Mouse (Mus musculus): Measurements from ENCODE around the gene Abhd17a. TPM values are rescaled to one million over a fixed set of nuclear protein-coding genes. Genes with fewer than 3 reads are reported as not detected.

Gene Abhd17a
- polyA plus RNA-seq, 1 experiment from 2014 or later: 50.8 TPM

DNA sequence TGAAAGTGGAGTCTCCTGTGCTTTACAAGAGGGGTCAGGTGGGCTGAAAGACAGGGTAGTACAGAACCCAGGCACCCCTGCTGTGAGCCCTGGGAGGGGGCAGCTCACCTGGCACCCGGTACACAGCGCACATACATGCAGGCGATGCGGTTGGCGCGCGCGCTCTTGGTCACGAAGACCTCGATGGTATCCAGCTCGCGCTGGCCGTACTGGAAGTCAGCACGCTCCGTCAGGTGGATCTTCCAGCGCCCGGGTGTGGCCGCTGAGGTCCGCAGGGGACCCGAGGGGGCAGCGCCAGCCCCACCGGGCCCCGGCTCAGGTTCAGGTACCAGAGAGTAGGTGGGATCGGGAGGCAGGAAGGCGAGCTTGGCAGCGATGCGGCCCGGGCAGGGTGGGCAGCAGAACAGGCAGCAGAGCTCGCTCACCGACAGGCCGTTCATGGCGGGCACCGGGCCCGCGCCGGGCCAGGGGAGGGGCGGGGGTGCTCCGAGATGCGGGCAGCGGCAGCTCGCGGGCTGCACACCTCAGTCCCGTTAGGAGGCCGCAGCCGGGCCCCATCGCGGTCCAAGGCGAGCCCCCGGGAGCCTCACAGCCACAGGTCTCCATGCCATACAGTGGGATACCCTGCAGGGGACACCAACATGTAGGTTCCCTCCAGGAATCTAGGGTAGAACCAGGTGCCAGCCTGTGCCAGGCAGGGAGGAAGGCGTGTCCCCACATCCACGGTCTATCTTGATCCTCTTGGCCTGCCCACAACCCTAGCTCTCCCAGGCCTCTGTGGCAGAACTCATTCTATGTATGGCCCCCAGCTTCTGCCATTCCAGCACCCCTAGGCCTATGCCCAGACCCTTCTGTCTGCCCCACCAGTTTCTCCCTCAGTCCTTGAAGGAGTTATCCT, 3.5 kb downstream of the Abhd17a start:
- Histone ChIP-seq H3K36me3 (replicated peaks) (peaks cover 42% of the 10 kb centered on the region), H3K27ac (replicated peaks) (0 out of 2 replicates have a peak overlapping the region, but pooled peaks have one; percentile 16), H3K27me3 (no peaks in the 10 kb centered on the region), H3K4me2 (no peak overlapping the region), H3K9ac (no peak overlapping the region; the same call in 1 of the 2 replicates), H3K4me3 (replicated peaks) (no peak overlapping the region), H3K4me1 (replicated peaks) (peaks cover 77% of the 10 kb centered on the region), H3K9me3 (replicated peaks) (no peaks in the 10 kb centered on the region)
- ATAC-seq (ENCODE audit: insufficient read depth): no peak
- 91% methylated on average over 47 of the region's 51 CpGs for WGBS (ENCODE audit: insufficient replicate concordance)

DNA sequence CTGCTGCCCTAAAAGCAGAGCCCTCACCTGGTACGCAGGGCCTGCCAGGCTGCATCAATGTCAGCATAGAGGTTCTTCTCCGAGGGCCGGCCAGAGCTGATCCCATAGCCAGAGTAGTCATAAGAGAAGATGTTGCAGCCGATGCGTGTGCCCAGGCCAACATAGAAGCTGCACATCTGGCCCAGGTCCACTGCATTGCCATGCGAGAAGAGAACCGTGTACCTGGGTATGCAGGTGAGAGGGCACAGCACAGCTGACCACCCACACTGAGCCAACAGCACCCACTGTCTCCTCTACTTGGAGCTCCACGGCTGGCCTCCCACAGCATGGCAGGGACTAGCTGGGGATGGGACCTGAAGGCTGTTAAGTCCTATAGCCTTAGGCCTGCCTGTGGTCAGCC, 4.6 kb downstream of the Abhd17a start:
- peaks cover 46% of the 10 kb centered on the region for H3K36me3 ChIP-seq (replicated peaks)
- H3K4me2 ChIP-seq: no peak overlapping the region
- WGBS (ENCODE audit: insufficient replicate concordance): 85% methylated on average over 8 of the region's 8 CpGs

DNA sequence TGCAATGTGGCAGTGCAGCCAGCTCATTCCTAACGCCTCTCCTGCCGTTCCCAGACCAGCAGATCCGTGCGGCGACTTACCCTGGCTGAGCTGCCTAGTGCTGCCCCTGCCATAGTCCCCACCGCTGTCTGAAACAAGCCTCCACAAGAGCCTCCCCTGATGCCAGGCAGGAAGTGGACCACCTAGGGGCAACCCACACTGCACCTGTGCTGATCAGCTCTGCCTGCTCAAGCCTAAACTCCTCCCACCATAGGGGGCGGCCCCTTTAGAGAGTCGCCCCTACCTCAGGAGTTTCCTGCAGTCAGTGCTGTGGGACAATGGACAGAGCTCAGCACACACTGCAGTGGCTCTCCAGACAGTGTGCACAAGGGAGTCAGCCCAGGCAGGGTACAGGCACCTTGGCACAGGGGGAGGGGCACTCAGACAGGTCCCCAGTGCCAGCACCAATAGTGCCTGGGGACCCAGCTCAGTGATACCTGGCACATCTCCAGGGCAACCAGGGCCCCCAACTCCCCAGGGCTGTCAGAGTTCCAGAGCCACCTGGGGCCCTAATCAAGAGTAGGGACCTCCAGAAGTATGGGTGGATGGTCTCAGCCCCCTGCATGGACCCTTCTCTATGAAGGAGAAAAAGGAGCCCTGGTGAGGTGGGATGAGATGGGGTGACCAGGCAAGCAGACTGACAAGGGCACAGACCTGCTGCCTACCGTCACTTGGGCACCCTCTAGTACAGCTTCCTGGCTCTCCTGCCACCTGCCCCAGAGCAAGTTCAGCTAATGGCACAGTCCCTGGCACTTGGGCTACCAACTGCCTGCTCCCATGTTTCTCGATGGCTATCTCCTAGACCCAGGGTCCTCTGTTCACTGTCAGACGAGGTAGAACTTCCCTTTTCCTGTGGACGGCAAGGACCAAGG, 5.2 kb downstream of the Abhd17a start:
- Histone ChIP-seq H3K27ac (replicated peaks) (0 out of 2 replicates have a peak overlapping the region, but pooled peaks have one; percentile 16), H3K36me3 (replicated peaks) (peaks cover 46% of the 10 kb centered on the region), H3K9ac (no peak overlapping the region), H3K4me2 (no peak overlapping the region), H3K9me3 (replicated peaks) (no peaks in the 10 kb centered on the region), H3K27me3 (no peaks in the 10 kb centered on the region), H3K4me3 (replicated peaks) (no peak overlapping the region), H3K4me1 (replicated peaks) (peaks cover 69% of the 10 kb centered on the region)
- WGBS (ENCODE audit: insufficient replicate concordance): 65% methylated on average over 12 of the region's 12 CpGs
- peak; percentile 11; the same call in 1 of the 2 replicates for ATAC-seq (ENCODE audit: insufficient read depth)

More for the DNA sequence above, 4.6 kb downstream of the Abhd17a start:
- H3K9ac ChIP-seq: no peak overlapping the region
- no peaks in the 10 kb centered on the region for H3K27me3 ChIP-seq
- ATAC-seq (ENCODE audit: insufficient read depth): no peak
- H3K9me3 ChIP-seq (replicated peaks): no peaks in the 10 kb centered on the region
- no peak overlapping the region for H3K4me3 ChIP-seq (replicated peaks)
- H3K4me1 ChIP-seq (replicated peaks): peaks cover 70% of the 10 kb centered on the region
- H3K27ac ChIP-seq (replicated peaks): no peak overlapping the region

DNA sequence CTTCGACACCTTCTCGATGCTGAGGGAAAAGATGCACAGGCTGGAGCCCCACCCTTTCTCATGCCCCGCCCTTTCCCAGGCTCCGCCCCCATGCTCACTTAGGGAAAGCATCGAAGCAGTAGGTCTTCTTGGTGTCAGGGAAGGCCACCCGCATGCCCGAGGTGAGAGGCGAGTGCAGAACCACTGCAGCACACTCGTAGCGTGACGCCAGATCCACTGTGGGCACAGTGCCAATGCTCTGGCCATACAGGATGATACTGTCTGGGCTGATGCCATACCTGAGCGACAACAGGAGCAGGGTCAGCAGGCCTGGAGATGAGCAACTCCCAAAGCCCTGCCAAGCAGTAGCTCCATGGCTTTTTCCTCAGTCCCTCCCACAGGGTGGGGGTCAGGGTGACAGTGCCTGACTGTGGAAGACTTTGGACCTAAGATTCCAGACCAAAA, 6.1 kb downstream of the Abhd17a start:
- Histone ChIP-seq H3K36me3 (replicated peaks) (peaks cover 46% of the 10 kb centered on the region), H3K4me2 (no peak overlapping the region), H3K4me1 (replicated peaks) (peaks cover 69% of the 10 kb centered on the region), H3K4me3 (replicated peaks) (no peak overlapping the region), H3K9ac (no peak overlapping the region), H3K27me3 (no peaks in the 10 kb centered on the region), H3K27ac (replicated peaks) (no peak overlapping the region; the same call in 1 of the 2 replicates), H3K9me3 (replicated peaks) (no peaks in the 10 kb centered on the region)
- ATAC-seq (ENCODE audit: insufficient read depth): no peak
- WGBS (ENCODE audit: insufficient replicate concordance): 62% methylated on average over 12 of the region's 12 CpGs

DNA sequence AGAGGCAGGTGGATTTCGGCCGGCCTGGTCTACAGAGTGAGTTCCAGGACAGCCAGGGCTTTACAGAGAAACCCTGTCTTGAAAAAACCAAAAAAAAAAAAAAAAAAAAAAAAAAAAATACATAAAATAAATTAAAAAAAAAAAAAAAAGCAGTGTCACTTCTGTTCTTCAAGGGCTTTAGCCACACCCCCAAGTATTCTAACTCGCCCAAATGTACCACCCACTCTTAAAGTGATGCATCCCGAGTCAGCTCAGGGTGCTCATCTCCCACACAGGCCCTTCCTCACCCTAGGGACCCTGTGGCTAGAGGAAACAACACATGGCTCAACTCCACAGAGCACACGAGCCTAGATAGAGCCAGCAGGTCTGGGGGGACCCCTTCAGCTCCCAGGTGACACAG, 7.1 kb downstream of the Abhd17a start:
- 72% methylated on average over 5 of the region's 5 CpGs for WGBS (ENCODE audit: insufficient replicate concordance)
- H3K36me3 ChIP-seq (replicated peaks): peaks cover 46% of the 10 kb centered on the region
- H3K27me3 ChIP-seq: no peaks in the 10 kb centered on the region
- H3K27ac ChIP-seq (replicated peaks): no peak overlapping the region
- H3K4me3 ChIP-seq (replicated peaks): no peak overlapping the region
- H3K9ac ChIP-seq: no peak overlapping the region
- no peak overlapping the region for H3K4me2 ChIP-seq
- no peak for ATAC-seq (ENCODE audit: insufficient read depth)
- H3K9me3 ChIP-seq (replicated peaks): no peaks in the 10 kb centered on the region
- peaks cover 69% of the 10 kb centered on the region for H3K4me1 ChIP-seq (replicated peaks)

DNA sequence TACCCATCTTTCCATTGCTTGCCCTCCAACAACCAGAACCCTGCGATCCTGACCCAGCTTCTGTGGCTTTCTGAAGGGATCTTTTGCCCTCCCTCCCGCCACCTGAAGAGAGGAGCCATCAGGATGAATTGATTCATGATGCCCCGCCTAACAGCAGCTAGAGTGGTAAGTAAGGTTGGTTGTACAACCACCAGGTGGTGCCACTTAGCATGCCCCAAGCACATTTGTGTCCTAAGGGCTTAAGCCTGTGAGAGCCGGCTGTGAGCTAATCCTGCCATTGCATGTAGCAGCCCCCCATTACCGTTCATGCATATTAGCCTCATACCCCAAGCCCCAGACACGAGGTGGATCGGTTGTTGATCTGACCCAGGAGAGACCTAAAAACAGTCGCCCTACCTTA, 11.2 kb downstream of the Abhd17a start:
- Histone ChIP-seq H3K4me2 (peak overlapping the region; percentile 99), H3K36me3 (replicated peaks) (peaks cover 32% of the 10 kb centered on the region), H3K27me3 (no peaks in the 10 kb centered on the region), H3K4me3 (replicated peaks) (peak overlapping the region; percentile 93), H3K4me1 (replicated peaks) (peaks cover 64% of the 10 kb centered on the region), H3K9me3 (replicated peaks) (no peaks in the 10 kb centered on the region), H3K27ac (replicated peaks) (peak overlapping the region; percentile 97), H3K9ac (peak overlapping the region; percentile 94)
- WGBS (ENCODE audit: insufficient replicate concordance): 7% methylated on average over 8 of the region's 8 CpGs
- ATAC-seq (ENCODE audit: insufficient read depth): peak; percentile 30

DNA sequence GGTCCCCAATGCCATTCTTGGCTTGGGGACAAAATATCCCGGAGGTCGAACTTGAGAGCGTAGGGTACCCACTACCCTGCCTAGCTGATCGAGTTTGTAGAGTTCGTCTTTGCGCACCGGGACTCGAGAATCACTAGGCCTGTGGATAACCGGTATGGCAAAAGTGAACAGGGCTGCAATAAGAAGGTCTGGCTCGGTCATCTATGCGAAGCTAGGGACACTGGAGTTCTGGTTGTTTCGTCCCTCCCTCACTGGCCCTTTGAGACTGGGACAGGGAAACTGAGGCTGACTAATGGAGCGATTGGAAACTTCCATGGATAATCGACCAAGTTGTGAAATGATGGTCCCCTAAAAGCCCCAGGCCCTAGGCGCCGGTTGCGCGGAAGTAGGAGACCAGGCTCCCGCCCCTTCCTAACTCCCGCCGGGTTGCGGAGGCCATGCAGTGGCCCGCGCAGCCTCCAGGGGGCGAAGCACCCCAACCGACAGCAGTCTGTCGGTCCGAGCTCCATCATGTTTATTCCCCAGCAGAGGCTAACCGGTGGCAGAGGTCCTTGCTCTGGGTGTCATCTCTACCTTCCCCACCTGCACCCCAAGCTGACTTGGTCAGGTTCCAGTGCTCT, 11.9 kb downstream of the Abhd17a start:
- under 1% methylated on average over 29 of the region's 29 CpGs for WGBS (ENCODE audit: insufficient replicate concordance)
- H3K9ac ChIP-seq: peak overlapping the region; percentile 94
- H3K4me2 ChIP-seq: peak overlapping the region; percentile 99
- H3K4me3 ChIP-seq (replicated peaks): peak overlapping the region; percentile 93
- no peaks in the 10 kb centered on the region for H3K9me3 ChIP-seq (replicated peaks)
- no peaks in the 10 kb centered on the region for H3K27me3 ChIP-seq
- peak overlapping the region; percentile 97 for H3K27ac ChIP-seq (replicated peaks)
- peaks cover 64% of the 10 kb centered on the region for H3K4me1 ChIP-seq (replicated peaks)
- peak; percentile 49 for ATAC-seq (ENCODE audit: insufficient read depth)
- H3K36me3 ChIP-seq (replicated peaks): peaks cover 26% of the 10 kb centered on the region

DNA sequence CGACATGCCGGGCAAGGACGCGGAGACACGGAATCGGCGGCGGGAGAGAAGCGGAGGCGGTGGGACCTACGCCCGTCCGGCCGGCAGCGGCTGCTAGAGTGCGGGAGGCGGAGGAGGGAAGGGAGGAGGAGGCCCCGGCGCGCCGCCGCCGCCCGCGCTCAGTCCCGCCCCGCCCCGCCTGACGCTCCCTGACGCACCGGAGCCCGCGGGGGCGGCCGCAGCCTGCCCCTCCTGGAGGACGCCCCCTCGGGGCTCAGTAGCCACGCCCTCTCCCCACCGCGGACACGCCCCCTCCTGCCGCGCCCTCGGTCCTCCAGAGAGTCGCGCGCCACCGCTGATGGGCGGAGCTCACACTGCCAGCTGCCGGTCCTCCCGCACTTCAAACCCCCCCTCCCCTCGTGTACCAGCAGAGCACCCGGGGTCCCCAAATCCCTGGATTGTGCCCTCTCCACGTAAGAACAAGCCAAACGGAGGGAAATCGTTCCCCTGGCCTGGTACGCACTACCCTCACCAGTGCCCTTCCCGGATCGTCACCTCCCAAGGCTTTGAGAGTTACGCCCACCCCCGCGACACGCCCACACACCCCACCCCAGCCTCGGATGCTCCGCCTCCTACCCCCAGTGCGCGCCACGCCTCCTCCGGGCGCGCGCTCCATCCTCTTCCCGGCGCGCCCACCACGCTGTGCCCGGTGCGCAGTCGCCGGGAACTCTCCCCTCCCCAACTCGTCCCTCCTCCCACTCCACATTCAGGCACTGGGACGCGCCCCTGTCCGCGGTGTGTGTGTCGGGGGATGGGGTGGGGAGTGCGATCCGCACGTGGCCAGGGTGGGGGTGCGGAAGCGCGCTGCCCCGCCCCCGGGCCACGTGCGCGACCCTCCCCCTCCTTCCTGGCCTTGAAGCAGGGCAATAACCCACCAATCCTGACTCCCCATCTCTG, 12.7 kb downstream of the Abhd17a start, which contains the start of gene Klf16:
Klf16 (minus strand) TSS at position 127 of the 936 bp plus-strand sequence.
- H3K27ac ChIP-seq (replicated peaks): peak within 1 kb of the TSS; percentile 97
- peaks cover 71% of the 10 kb centered on the region for H3K4me1 ChIP-seq (replicated peaks)
- peak within 1 kb of the TSS; percentile 94 for H3K9ac ChIP-seq
- ATAC-seq (ENCODE audit: insufficient read depth): peak; percentile 75
- peak within 1 kb of the TSS; percentile 99 for H3K4me2 ChIP-seq
- peak within 1 kb of the TSS; percentile 93 for H3K4me3 ChIP-seq (replicated peaks)
- peaks cover 20% of the 10 kb centered on the region; the same call in 1 of the 2 replicates for H3K36me3 ChIP-seq (replicated peaks)
- under 1% methylated on average over 87 of the region's 97 CpGs for WGBS (ENCODE audit: insufficient replicate concordance)
- no peaks in the 10 kb centered on the region for H3K27me3 ChIP-seq
- no peaks in the 10 kb centered on the region for H3K9me3 ChIP-seq (replicated peaks)

DNA sequence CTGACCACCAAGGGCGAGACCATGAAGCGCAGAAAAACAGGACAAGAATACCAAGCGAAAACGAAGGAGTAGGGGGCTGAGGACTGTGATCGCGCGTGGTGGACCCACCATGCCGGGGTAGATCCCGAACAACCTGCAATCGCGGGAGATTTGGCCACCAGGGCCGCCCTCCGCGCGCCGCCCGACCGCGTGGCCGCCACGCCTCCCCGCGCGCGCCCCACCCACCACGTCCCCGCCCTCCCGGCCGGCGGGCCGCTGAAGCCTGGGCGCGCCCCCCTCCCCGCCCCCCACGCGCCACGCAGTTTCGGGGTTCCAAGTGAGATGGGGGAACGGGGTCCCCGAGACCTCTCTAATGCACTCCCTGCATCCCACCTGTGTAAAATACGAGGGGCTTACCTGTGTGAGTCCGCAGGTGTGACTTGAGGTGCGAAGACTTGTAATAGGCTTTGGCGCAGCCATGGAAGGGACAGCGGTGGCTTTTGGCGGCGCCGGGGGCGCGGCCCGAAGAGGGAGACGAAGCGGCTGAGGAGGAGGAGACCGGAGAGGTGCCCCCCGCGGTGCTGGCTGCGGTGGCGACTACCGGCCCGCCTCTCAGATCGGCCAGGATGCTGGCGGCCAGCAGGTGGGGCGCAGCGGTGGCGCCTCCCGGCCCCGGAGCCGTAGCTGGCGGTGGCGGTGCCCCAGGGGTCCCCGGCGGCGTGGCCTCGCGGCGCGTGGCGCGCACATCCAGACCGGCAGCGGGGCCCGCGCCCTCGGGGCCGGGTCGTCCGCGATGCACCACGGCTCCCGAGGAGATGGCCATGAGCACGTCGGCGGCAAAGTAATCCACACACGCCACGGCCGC, 13.6 kb downstream of the Abhd17a start:
- H3K4me3 ChIP-seq (replicated peaks): peak overlapping the region; percentile 93
- peaks cover 16% of the 10 kb centered on the region; the same call in 1 of the 2 replicates for H3K36me3 ChIP-seq (replicated peaks)
- H3K4me2 ChIP-seq: peak overlapping the region; percentile 99
- no peaks in the 10 kb centered on the region for H3K9me3 ChIP-seq (replicated peaks)
- WGBS (ENCODE audit: insufficient replicate concordance): under 1% methylated on average over 96 of the region's 96 CpGs
- ATAC-seq (ENCODE audit: insufficient read depth): no peak
- peaks cover 79% of the 10 kb centered on the region for H3K4me1 ChIP-seq (replicated peaks)
- H3K9ac ChIP-seq: peak overlapping the region; percentile 94
- H3K27ac ChIP-seq (replicated peaks): peak overlapping the region; percentile 97
- no peaks in the 10 kb centered on the region for H3K27me3 ChIP-seq
